Mouse (Mus musculus) lung, embryonic 15.5 days (tissue): ENCODE measurements at regions not wholly inside any gene's neighbourhood (a gene's known extent, or its start where the extent isn't known, plus 50 kb on each side); places are given as distances from the start of the nearest gene placed in this dataset.

ENCODE experiments used
- ATAC-seq: fragments of 200-750 bp; cut with Nextera tagmentation; 2 replicates; pipeline ENCODE4 v1.8.0; 2017; ENCODE audit warnings: moderate number of reproducible peaks, borderline replicate concordance; ENCODE audit not compliant: low FRiP score, low TSS enrichment; ENCODE audit errors: extremely low read depth
- H3K27ac ChIP-seq: fragments of 300-500 bp; sonication (generic); 2 replicates; pipeline ENCODE4 v1.5.1; 2015; ENCODE audit warnings: moderate library complexity, mild to moderate bottlenecking, inconsistent platforms
- H3K27me3 ChIP-seq: fragments of 300-500 bp; sonication (generic); 2 replicates; pipeline ENCODE4 v1.6.1; 2015; ENCODE audit warnings: inconsistent platforms
- H3K36me3 ChIP-seq: fragments of 300-500 bp; sonication (generic); 2 replicates; pipeline ENCODE4 v1.6.1; 2015; ENCODE audit warnings: inconsistent platforms
- H3K4me1 ChIP-seq: fragments of 300-500 bp; sonication (generic); 2 replicates; pipeline ENCODE4 v1.6.1; 2015; ENCODE audit warnings: inconsistent platforms
- H3K4me2 ChIP-seq: fragments of 300-500 bp; sonication (generic); 2 replicates; pipeline ENCODE4 v1.6.1; 2015; ENCODE audit warnings: inconsistent platforms, mild to moderate bottlenecking, moderate library complexity
- H3K4me3 ChIP-seq: fragments of 300-500 bp; sonication (generic); 2 replicates; pipeline ENCODE4 v1.5.1; 2015; ENCODE audit warnings: mild to moderate bottlenecking, inconsistent platforms
- H3K9ac ChIP-seq: fragments of 300-500 bp; sonication (generic); 2 replicates; pipeline ENCODE4 v1.6.1; 2015; ENCODE audit warnings: inconsistent platforms
- H3K9me3 ChIP-seq: fragments of 300-500 bp; sonication (generic); 2 replicates; pipeline ENCODE4 v1.6.1; 2016; ENCODE audit warnings: inconsistent platforms
- WGBS: fragments of 180-500 bp; shearing (Covaris S2); methylation state at CpG from one replicate; pipeline ENCODE4 v1.1.7; 2015; 5-methylcytosine and 5-hydroxymethylcytosine counted together

- ATAC-seq, result no peak
- H3K9ac ChIP-seq, result no peak overlapping the region
- no peak overlapping the region for H3K4me2 ChIP-seq
- H3K9me3 ChIP-seq, result no peaks in the 10 kb centered on the region
- H3K4me3 ChIP-seq, result no peak overlapping the region
- no peaks in the 10 kb centered on the region for H3K36me3 ChIP-seq
- no peaks in the 10 kb centered on the region for H3K4me1 ChIP-seq
- H3K27ac ChIP-seq, result no peak overlapping the region
- WGBS, result 41% methylated on average over 1 of the region's 1 CpGs
- no peaks in the 10 kb centered on the region for H3K27me3 ChIP-seq
Observed at GRCm38 (mm10) chr16:51457166-51457565, 573.9 kb upstream of the Cblb start.

DNA sequence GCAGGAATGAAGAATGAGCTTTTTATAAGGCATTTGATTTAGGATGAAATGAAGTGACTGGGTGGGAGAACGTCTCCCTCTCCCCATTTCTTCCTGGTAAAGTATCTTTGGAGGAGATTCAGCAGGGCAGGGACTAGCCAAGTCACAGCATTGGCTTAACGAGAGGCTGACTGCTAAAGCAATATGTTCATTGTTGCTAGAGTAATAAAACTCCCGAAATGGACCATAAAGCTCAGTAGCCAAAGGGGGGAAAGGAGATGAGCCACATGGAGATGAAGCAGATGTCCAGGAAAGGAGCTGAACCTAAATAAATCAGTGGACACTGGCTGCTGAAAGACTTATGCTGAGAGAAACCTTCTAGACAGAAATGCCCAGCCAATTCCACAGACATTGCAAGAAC lies 555.3 kb upstream of the Cblb start:
- H3K4me1 ChIP-seq, result no peaks in the 10 kb centered on the region
- H3K36me3 ChIP-seq, result no peaks in the 10 kb centered on the region
- H3K4me2 ChIP-seq, result no peak overlapping the region
- H3K27ac ChIP-seq, result no peak overlapping the region
- no peak overlapping the region for H3K9ac ChIP-seq
- no peak for ATAC-seq
- H3K9me3 ChIP-seq, result no peaks in the 10 kb centered on the region
- no peak overlapping the region for H3K4me3 ChIP-seq
- 72% methylated on average over 3 of the region's 3 CpGs for WGBS
- no peaks in the 10 kb centered on the region for H3K27me3 ChIP-seq

- no peak overlapping the region for H3K27ac ChIP-seq
- H3K4me3 ChIP-seq, result no peak overlapping the region
- H3K27me3 ChIP-seq, result no peaks in the 10 kb centered on the region
- no peaks in the 10 kb centered on the region for H3K9me3 ChIP-seq
- no peaks in the 10 kb centered on the region for H3K4me1 ChIP-seq
- H3K9ac ChIP-seq, result no peak overlapping the region
- ATAC-seq, result no peak
- no peaks in the 10 kb centered on the region for H3K36me3 ChIP-seq
- 68% methylated on average over 2 of the region's 2 CpGs for WGBS
- no peak overlapping the region for H3K4me2 ChIP-seq
Observed at GRCm38 (mm10) chr16:51496096-51496495, 534.9 kb upstream of the Cblb start.

DNA sequence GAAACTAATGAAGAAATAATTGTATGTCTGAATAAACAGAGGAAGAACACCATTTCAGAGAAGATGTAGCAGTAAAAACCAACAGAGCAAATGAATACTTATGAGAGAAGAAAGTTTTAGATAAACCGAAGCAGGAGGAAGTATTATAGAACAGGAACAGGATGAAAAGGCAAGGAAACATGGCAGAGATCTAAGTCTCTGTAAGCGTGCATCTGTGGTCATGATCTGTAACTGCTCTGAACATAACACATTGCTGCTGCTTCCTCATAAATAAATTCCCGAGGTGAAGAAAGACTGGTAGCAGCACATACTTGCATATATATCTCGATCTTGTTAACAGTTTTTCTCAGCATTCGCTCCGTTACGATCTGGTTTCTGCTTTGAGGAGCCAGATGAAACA lies 533.2 kb upstream of the Cblb start:
- Histone ChIP-seq H3K9me3 (no peaks in the 10 kb centered on the region), H3K4me1 (no peaks in the 10 kb centered on the region), H3K9ac (no peak overlapping the region), H3K27me3 (no peaks in the 10 kb centered on the region), H3K4me3 (no peak overlapping the region), H3K27ac (no peak overlapping the region), H3K4me2 (no peak overlapping the region), H3K36me3 (no peaks in the 10 kb centered on the region)
- ATAC-seq, result no peak
- WGBS, result 74% methylated on average over 7 of the region's 7 CpGs

DNA sequence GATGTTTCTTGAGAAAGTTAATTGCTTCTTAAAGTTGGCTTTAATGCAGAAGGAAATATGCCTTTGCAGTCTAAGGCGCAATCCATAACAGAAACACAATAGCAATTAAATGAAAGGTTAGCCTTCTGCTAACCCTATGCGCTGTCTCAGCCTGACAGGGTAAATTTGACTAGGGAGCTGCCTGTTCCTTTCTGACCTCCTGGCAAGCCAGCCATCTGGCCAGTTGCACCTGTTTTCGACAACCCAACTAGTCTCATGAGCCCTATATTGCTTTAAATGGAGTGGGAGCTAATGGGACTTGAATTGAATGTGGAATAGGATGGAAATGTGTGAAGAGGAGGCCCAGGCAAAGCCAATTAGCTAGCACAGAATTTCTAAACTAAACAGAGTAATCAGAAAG lies 513.9 kb upstream of the Cblb start:
- H3K4me1 ChIP-seq, result no peaks in the 10 kb centered on the region
- H3K9me3 ChIP-seq, result no peaks in the 10 kb centered on the region
- no peak overlapping the region for H3K27ac ChIP-seq
- WGBS, result 72% methylated on average over 3 of the region's 3 CpGs
- H3K9ac ChIP-seq, result no peak overlapping the region
- H3K27me3 ChIP-seq, result no peaks in the 10 kb centered on the region
- no peaks in the 10 kb centered on the region for H3K36me3 ChIP-seq
- no peak overlapping the region for H3K4me3 ChIP-seq
- no peak overlapping the region for H3K4me2 ChIP-seq
- ATAC-seq, result no peak

GRCm38 (mm10) chr16:51520762-51521161 lies 510.3 kb upstream of the Cblb start:
- Histone ChIP-seq H3K4me1 (no peaks in the 10 kb centered on the region), H3K4me3 (no peak overlapping the region), H3K9me3 (no peaks in the 10 kb centered on the region), H3K27ac (no peak overlapping the region), H3K36me3 (no peaks in the 10 kb centered on the region), H3K27me3 (no peaks in the 10 kb centered on the region), H3K4me2 (no peak overlapping the region), H3K9ac (no peak overlapping the region)
- ATAC-seq, result no peak
- WGBS, result 73% methylated on average over 4 of the region's 4 CpGs

- Histone ChIP-seq H3K9me3 (no peaks in the 10 kb centered on the region), H3K4me3 (no peak overlapping the region), H3K36me3 (no peaks in the 10 kb centered on the region), H3K4me1 (no peaks in the 10 kb centered on the region), H3K9ac (no peak overlapping the region), H3K27me3 (no peaks in the 10 kb centered on the region), H3K4me2 (no peak overlapping the region), H3K27ac (no peak overlapping the region)
- WGBS, result 79% methylated on average over 13 of the region's 13 CpGs
- no peak for ATAC-seq
Observed at GRCm38 (mm10) chr16:51521317-51522092, 509.5 kb upstream of the Cblb start.

GRCm38 (mm10) chr16:51524023-51524422 lies 507.0 kb upstream of the Cblb start:
- Histone ChIP-seq H3K4me3 (no peak overlapping the region), H3K27me3 (no peaks in the 10 kb centered on the region), H3K36me3 (no peaks in the 10 kb centered on the region), H3K4me1 (no peaks in the 10 kb centered on the region), H3K9me3 (no peaks in the 10 kb centered on the region), H3K27ac (no peak overlapping the region), H3K4me2 (no peak overlapping the region), H3K9ac (no peak overlapping the region)
- 74% methylated on average over 1 of the region's 1 CpGs for WGBS
- no peak for ATAC-seq

- no peak overlapping the region for H3K4me3 ChIP-seq
- no peak for ATAC-seq
- 86% methylated on average over 1 of the region's 1 CpGs for WGBS
- no peak overlapping the region for H3K27ac ChIP-seq
- no peaks in the 10 kb centered on the region for H3K27me3 ChIP-seq
- no peaks in the 10 kb centered on the region for H3K36me3 ChIP-seq
- no peaks in the 10 kb centered on the region for H3K9me3 ChIP-seq
- no peaks in the 10 kb centered on the region for H3K4me1 ChIP-seq
- H3K4me2 ChIP-seq, result no peak overlapping the region
- H3K9ac ChIP-seq, result no peak overlapping the region
Observed at GRCm38 (mm10) chr16:51532496-51532895, 498.5 kb upstream of the Cblb start.

DNA sequence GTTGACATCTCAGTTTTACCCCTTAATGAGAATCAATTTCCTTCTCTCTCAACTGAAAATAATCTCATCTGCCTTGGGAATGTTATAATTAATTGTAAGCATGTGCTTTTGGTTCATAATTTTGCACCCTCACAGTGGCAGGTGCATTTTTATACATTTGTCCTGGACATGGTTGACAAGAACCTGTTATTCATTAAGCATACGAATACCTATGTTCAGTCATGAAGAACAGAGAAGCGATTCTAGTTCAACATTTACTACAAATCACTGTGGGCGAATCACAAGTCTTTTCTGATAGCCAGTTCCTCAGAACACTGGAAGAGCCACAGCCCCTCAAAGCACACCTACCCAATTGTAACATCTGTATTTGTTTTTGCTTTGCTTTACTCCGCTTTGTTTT lies 487.3 kb upstream of the Cblb start:
- 87% methylated on average over 4 of the region's 4 CpGs for WGBS
- Histone ChIP-seq H3K4me3 (no peak overlapping the region), H3K36me3 (no peaks in the 10 kb centered on the region), H3K4me1 (no peaks in the 10 kb centered on the region), H3K9me3 (no peaks in the 10 kb centered on the region), H3K27me3 (no peaks in the 10 kb centered on the region), H3K27ac (no peak overlapping the region), H3K9ac (no peak overlapping the region), H3K4me2 (no peak overlapping the region)
- ATAC-seq, result no peak

DNA sequence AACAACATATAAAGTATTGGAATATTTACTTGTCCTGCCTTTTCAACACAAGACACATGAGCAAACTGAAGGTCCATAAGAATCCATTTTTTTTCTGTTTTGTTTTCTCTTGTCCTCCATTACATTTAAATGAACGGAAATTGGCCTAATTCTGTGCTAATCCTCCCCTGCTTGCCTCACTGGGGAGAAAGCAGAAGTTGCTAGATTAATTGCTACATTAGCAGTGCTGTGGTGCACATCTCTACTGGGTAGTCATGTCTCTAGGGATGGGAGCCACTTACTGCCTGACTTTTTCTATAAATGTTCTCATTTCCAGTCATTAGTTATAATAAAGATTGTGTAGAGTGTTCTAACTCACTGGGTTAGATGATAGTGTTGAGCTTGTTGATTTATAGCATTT lies 484.0 kb upstream of the Cblb start:
- WGBS, result 86% methylated on average over 1 of the region's 1 CpGs
- Histone ChIP-seq H3K36me3 (no peaks in the 10 kb centered on the region), H3K27ac (no peak overlapping the region), H3K27me3 (no peaks in the 10 kb centered on the region), H3K9ac (no peak overlapping the region), H3K9me3 (no peaks in the 10 kb centered on the region), H3K4me2 (no peak overlapping the region), H3K4me3 (no peak overlapping the region), H3K4me1 (no peaks in the 10 kb centered on the region)
- no peak for ATAC-seq

DNA sequence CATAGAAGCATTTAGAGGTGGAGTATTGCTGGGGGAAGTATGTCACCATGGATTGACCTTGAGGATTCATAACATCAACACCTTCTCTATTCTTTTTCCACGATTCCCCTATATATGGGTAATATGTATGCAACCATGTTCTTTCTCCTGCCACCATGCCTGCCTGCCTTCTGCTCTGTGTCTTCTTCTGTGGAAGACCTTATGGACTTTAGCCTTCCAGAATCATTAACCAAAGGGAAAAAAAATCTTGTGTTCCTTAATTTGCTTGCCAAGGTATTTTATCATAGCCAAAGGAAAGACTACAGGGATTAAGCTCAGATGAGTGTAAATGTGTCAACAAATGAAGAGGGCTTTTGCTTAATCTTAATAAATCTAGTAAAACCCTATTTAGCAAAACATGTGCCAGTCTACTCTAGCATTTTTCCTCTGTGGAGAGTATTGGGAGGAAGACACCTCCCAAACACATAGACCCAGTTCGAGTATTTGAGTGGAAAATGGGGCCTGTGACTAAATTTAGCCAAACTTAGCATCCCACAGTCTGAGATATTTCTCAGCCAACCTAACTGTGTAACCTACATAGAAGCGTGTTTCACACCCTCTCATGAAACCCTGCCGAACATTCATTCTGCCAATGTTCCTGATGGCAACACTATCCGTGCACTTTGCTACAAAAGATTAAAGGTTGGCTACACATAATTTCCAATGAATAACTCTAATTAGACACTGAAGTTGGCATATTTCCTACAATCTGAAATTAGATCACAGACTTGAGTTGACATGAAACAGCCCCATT lies 468.0 kb upstream of the Cblb start:
- H3K4me3 ChIP-seq, result no peak overlapping the region
- H3K9me3 ChIP-seq, result no peaks in the 10 kb centered on the region
- no peak for ATAC-seq
- WGBS, result 84% methylated on average over 5 of the region's 5 CpGs
- no peak overlapping the region for H3K4me2 ChIP-seq
- H3K27me3 ChIP-seq, result no peaks in the 10 kb centered on the region
- H3K9ac ChIP-seq, result no peak overlapping the region
- H3K27ac ChIP-seq, result no peak overlapping the region
- no peaks in the 10 kb centered on the region for H3K4me1 ChIP-seq
- H3K36me3 ChIP-seq, result no peaks in the 10 kb centered on the region
